Mouse (Mus musculus): ENCODE results near the gene Mapk6.
"Not testable (repeated sequence)": the region's sequence is repeated elsewhere in the genome, so short reads cannot be mapped to it uniquely, and the experiment has no call there.

The Mapk6 gene

GRCm38 (mm10) chr9:75409852-75410378 lies at the start of gene Mapk6:
TSS of gene Mapk6 (minus strand) at chr9:75410005.
- in situ Hi-C loops (cut with MseI, MboI), result no loop called here

DNA sequence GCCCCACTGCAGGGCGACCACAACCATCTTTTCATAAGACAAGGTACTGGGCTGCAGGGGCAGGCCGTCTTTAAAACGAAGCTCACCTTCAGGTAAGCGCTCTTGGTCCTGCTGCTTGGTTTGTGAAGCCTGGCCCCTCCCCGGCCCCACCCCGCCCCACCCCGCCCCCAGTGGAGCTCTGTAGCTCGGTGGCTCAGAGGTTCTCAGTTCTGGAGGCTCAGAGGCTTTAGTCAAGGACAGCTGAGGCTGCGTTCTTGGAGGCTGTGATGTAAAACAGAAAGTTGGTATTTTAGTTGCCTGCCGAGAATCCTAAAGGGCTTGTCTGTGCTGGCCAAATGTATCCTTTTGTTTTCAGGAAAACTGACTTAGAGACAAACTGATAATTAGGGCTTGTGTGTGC lies 45.9 kb upstream of the Mapk6 start:
- in situ Hi-C loops (cut with MseI, MboI), result no loop called here

- in situ Hi-C loops (cut with MseI, MboI), result no loop called here
Observed at GRCm38 (mm10) chr9:75453994-75454393, 44.2 kb upstream of the Mapk6 start.

GRCm38 (mm10) chr9:75448021-75448420 lies 38.2 kb upstream of the Mapk6 start:
- in situ Hi-C loops (cut with MseI, MboI), result no loop called here

GRCm38 (mm10) chr9:75446574-75446973 lies 36.8 kb upstream of the Mapk6 start:
- in situ Hi-C loops (cut with MseI, MboI), result not testable (repeated sequence)

GRCm38 (mm10) chr9:75444981-75445380 lies 35.2 kb upstream of the Mapk6 start:
- in situ Hi-C loops (cut with MseI, MboI), result no loop called here

DNA sequence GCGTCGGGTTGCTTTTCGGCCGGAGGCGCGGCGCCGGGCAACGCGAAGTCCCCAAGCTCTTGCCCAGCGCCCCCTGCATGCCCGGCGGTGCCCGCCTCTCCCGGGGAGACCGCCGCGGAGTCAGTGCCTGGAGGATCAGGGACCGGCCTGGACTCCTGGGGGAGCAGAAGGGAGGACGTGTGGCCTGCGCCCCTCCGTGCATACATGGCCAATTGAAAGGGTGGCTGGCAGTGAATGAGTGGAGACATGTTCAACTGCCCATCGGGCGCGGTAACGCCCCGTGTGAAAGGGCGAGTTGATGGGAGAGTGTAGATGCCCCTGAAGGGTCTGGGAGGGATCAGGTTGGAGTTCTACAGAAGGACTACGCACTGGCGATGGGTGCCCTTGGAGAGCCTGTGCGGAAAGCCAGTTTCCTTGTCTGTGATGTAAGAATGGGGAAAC lies 31.9 kb upstream of the Mapk6 start:
- in situ Hi-C loops (cut with MseI, MboI), result no loop called here

- in situ Hi-C loops (cut with MseI, MboI), result no loop called here
Observed at GRCm38 (mm10) chr9:75440796-75441666, 31.2 kb upstream of the Mapk6 start, which contains the start of gene Leo1. TSS of gene Leo1 (plus strand) at chr9:75441524.

DNA sequence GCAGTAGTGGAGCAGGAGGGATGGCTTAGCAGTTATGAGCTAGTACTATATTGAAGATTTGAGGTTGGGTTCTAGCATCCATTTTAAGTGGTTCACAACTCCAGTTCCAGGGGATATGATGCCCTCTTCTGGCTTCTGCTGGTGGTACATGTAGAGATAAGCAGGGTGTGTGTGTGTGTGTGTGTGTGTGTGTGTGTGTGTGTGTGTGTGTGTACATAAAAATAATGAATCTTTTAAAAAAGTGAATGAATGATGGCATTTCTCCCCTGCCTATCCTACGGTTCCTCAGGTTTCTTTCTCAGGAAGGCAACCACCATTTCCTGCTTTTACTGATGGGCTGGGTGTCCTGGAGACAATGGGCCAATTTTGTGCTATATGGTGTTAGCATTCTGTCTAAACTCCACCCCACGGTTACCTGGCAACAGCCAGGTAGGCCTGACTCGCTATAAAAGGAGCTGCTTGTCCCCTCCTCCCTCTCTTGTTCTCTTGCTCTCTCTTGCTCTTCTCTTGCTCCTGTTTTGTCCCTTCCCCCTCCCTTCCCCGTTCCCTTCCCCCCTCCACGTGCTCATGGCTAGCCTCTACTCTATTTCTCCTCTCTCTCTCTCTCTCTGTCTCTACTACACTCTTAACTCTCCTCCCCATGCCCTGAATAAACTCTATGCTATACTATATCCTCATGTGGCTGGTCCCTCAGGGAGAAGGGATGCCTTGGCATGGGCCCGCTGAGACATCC lies 28.0 kb upstream of the Mapk6 start:
- in situ Hi-C loops (cut with MseI, MboI), result loop anchor here in 1 of 2 experiments (10.0 kb wide), 1 partner anchor 73 kb away; no protein-coding TSS in a partner anchor

GRCm38 (mm10) chr9:75435918-75436317 lies 26.1 kb upstream of the Mapk6 start:
- in situ Hi-C loops (cut with MseI, MboI), result loop anchor here in 1 of 2 experiments (10.0 kb wide), 1 partner anchor 71 kb away; no protein-coding TSS in a partner anchor

GRCm38 (mm10) chr9:75435291-75435690 lies 25.5 kb upstream of the Mapk6 start:
- in situ Hi-C loops (cut with MseI, MboI), result loop anchor here in 1 of 2 experiments (10.0 kb wide), 1 partner anchor 70 kb away; no protein-coding TSS in a partner anchor

DNA sequence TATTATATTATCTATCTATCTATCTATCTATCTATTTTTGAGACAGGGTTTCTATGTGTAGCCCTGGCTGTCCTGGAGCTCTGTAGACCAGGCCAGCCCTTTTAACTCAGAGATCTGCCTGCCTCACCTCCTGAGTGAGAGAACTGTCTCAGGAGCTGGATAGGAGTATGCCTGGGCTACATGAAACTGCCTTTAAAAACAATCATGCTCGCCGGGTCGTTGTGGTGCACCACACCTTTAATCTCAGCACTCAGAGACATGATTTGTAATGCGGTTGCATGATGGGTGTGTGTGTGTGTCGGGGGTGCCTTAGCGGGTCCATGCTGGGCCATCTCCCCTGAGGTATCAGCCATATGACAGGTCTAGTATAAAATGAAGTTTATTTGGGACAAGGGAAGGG lies 25.1 kb upstream of the Mapk6 start:
- in situ Hi-C loops (cut with MseI, MboI), result loop anchor here in 1 of 2 experiments (10.0 kb wide), 1 partner anchor 70 kb away; no protein-coding TSS in a partner anchor

GRCm38 (mm10) chr9:75434172-75434793 lies 24.5 kb upstream of the Mapk6 start:
- in situ Hi-C loops (cut with MseI, MboI), result loop anchor here in 1 of 2 experiments (10.0 kb wide), 1 partner anchor 69 kb away; no protein-coding TSS in a partner anchor

DNA sequence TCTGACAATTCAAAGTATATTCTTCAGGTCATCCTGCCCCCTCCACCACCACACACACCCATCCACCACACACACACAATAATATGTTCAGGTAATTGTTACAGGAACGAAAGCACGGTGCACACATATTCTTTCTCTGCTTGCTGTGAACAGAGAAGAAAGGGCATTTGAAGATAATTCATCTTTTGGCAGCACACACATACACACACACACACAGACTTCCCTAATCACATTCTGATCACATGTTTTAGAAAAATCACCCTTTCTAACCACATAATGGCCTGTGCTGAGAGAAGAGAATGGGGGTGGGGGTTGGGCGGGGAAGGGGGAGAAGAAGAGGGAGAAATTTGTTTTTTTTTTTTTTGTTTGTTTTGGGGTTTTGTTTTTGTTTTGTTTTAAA lies 22.9 kb upstream of the Mapk6 start:
- in situ Hi-C loops (cut with MseI, MboI), result loop anchor here in 1 of 2 experiments (10.0 kb wide), 1 partner anchor 68 kb away; no protein-coding TSS in a partner anchor

- in situ Hi-C loops (cut with MseI, MboI), result loop anchor here in 1 of 2 experiments (10.0 kb wide), 1 partner anchor 66 kb away; no protein-coding TSS in a partner anchor
Observed at GRCm38 (mm10) chr9:75430822-75431621, 21.2 kb upstream of the Mapk6 start.

- in situ Hi-C loops (cut with MseI, MboI), result loop anchor here in 1 of 2 experiments (10.0 kb wide), 1 partner anchor 65 kb away; no protein-coding TSS in a partner anchor
Observed at GRCm38 (mm10) chr9:75429657-75430056, 19.9 kb upstream of the Mapk6 start.

DNA sequence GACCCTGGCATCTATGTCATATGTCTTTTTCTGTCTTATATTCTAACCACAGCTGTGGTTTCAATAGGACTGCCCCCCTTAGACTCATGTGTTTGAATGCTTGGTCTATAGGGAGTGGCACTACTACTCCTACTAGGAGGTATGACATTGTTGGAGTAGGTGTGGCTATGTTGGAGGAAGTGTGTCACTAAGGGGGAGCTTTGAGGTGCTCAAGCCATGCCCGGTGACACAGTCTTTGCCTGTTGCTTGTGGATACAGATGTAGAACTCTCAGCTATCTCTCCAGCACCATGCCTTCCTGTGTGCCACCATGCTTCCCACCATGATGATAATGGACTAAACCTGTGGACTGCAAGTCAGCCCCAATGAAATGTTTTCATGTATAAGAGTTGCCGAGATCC lies 19.2 kb upstream of the Mapk6 start:
- in situ Hi-C loops (cut with MseI, MboI), result no loop called here

DNA sequence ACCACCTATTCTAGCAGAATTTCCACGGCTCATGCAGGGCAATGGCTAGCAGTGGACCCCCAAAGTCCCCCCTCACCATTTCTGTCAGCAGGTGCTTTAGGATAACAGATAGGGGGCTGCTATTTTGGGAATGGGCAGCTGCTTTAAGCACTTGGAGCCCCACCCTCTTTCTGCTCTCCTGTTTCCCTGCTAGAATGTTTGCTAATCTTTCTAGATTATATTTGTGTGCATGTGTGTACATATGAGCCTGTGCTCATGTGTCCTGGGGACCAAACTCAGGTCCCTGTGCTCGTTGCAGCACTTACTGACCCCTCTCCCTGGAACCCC lies 18.4 kb upstream of the Mapk6 start:
- in situ Hi-C loops (cut with MseI, MboI), result no loop called here

- in situ Hi-C loops (cut with MseI, MboI), result no loop called here
Observed at GRCm38 (mm10) chr9:75427366-75428273, 17.8 kb upstream of the Mapk6 start.
